In the genomic region with DNA sequence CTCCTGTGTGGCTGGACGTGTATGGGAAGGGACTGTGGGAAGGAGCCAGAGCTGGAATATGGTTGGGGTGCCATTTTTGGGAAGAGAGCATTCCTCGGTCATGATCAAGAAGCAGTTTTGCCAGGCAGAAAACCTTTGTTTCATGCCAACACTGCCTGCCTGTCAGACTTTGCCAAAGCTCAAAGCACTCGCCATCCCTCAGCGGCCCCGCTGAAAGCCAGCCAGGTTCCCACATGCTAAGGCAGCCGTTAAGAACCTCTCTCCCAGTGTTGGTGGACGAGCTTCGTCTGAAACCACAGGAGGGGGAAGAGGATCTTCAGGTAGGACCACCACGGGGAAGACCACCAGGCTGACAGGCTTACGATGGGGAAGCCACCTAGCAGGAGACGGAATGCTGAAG, we compare ENCODE assay signal across 25 mouse cellular contexts.
DNase-seq lines count a peak whose midpoint lies in the region; ATAC-seq and TF ChIP-seq lines count a peak whose summit lies in the region.
"Had no signal": no experiment of that assay in that cellular context is flagged by ENCODE, and none has a peak within 500 bp of the region (broad histone marks: within the 10 kb centered on the region; RNA-seq: fewer than 3 reads in every experiment).

No protein-coding gene starts in this region.

- no peak for TF ChIP-seq POLR2A in cerebellum, adult 2 months (IDR thresholded peaks at IDR 0.05; ENCODE audit: borderline replicate concordance, insufficient read depth, low read length)

- DNase-seq in cerebellum, postnatal 4 days (ENCODE audit: low spot score in 2 of 2) = no peak
- DNase-seq in Muller cell, postnatal 12 days (ENCODE audit: inconsistent ontology term) = peak; percentile 46
- DNase-seq in cerebellum, adult 2 months = peak; percentile 55 to 71
- peak; percentile 63 to 76 for DNase-seq in cerebellum, postnatal 25 days
- DNase-seq in frontal cortex, postnatal 36 days (ENCODE audit: low spot score in 2 of 2) = no peak
- no peak for DNase-seq in heart, postnatal 25 days (ENCODE audit: low spot score)
- DNase-seq: adrenal gland, postnatal 10 days; kidney, postnatal 36 days; lung, embryonic 14.5 days; retina, postnatal 1 day; right cerebral cortex, postnatal 25 days; thymus, postnatal 36 days had no signal

- no peak overlapping the region for H3K4me3 ChIP-seq in cerebellum, adult 2 months (replicated peaks; ENCODE audit: insufficient read depth, low read depth, low read length)
- H3K4me3 ChIP-seq: embryonic facial prominence, embryonic 10.5 days; forebrain, embryonic 10.5 days; heart, embryonic 10.5 days; hindbrain, embryonic 10.5 days; kidney, embryonic 15.5 days; midbrain, embryonic 10.5 days; myocyte; neural tube, embryonic 13.5 days; stomach, embryonic 15.5 days had no signal

- TF ChIP-seq CTCF in cerebellum, adult 2 months (IDR thresholded peaks at IDR 0.05; ENCODE audit: borderline replicate concordance, insufficient read depth, low read depth, low read length) = no peak

- WGBS in cerebellum, adult 2 months = 14% methylated on average over 11 of the region's 11 CpGs

- no peaks in the 10 kb centered on the region for H3K27me3 ChIP-seq in cerebellum, adult 2 months (ENCODE audit: control insufficient read depth, insufficient read depth, low read length)
- H3K27me3 ChIP-seq: kidney, embryonic 15.5 days; neural tube, embryonic 13.5 days; stomach, embryonic 15.5 days had no signal

- intact Hi-C loops in heart, postnatal 25 days (cut with DNase I) = no loop called here

- peak; percentile 16; the same call in 1 of the 2 replicates for ATAC-seq in cerebellum, adult (ENCODE audit: insufficient number of reproducible peaks, low FRiP score, low TSS enrichment)
- ATAC-seq: intestine, postnatal 0 days; midbrain, embryonic 16.5 days had no signal

- H3K27ac ChIP-seq in cerebellum, adult 2 months (ENCODE audit: insufficient read depth, low read length) = no peak overlapping the region
- H3K27ac ChIP-seq: embryonic facial prominence, embryonic 10.5 days; forebrain, embryonic 10.5 days; heart, embryonic 10.5 days; hindbrain, embryonic 10.5 days; kidney, embryonic 15.5 days; liver, embryonic 14.5 days; midbrain, embryonic 10.5 days; neural tube, embryonic 13.5 days; stomach, embryonic 15.5 days had no signal

- peaks cover 7% of the 10 kb centered on the region for H3K4me1 ChIP-seq in cerebellum, adult 2 months (ENCODE audit: control insufficient read depth, insufficient read depth, low read length)
- H3K4me1 ChIP-seq: embryonic facial prominence, embryonic 10.5 days; forebrain, embryonic 10.5 days; kidney, embryonic 15.5 days; midbrain, embryonic 10.5 days; neural tube, embryonic 13.5 days; stomach, embryonic 15.5 days had no signal

Comparison
In these comparisons a context has a peak if more than half of its experiments do, and no peak if none do; other contexts are left out.
1. DNase-seq: peak in Muller cell, postnatal 12 days (single experiment), cerebellum, adult 2 months (2 of 2) and cerebellum, postnatal 25 days (2 of 2); none in cerebellum, postnatal 4 days (0 of 2), frontal cortex, postnatal 36 days (0 of 2) and heart, postnatal 25 days (single experiment).